Mouse (Mus musculus): ENCODE results near the gene Mllt6. TPM values are rescaled to one million over a fixed set of nuclear protein-coding genes. Genes with fewer than 3 reads are reported as not detected.

Mllt6 gene
- polyA plus RNA-seq, 1 experiment from 2014 or later: 1.8 TPM

DNA sequence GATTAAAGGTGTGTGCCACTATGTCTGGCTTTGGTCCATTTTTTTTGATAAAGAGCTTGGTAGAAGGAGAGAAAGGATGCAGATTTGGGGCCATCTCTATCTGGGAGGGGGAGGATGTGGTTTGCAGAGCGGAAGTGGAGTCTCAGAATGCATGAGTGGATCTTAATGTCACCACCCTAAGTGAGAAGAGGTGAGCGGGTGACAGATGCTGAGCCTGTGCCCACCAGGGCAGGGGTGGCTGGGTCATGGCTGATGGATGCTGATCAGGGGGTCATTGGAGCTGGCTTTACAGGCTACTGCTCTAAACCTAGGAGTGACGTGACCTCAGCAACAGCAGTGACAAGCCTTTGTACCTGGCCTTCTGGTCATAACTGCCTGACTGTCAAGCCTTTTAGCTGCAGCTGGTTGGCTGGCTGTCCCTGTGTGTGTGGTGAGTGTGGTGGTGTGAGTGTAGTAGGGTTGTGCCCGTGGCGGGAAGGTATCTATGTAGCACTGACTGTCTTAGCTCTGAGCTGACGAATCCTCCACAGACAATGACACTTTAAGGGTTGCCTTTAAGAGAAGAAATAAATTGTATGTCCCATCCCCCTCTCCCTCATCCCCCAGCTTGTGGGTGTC lies 21.0 kb downstream of the Mllt6 start:
- peaks cover 36% of the 10 kb centered on the region for H3K4me1 ChIP-seq (replicated peaks)
- no peak overlapping the region for H3K4me2 ChIP-seq
- WGBS: 86% methylated on average over 6 of the region's 6 CpGs
- H3K4me3 ChIP-seq: no peak overlapping the region
- no peak overlapping the region for H3K9ac ChIP-seq
- H3K27ac ChIP-seq (ENCODE audit: poor library complexity, severe bottlenecking): no peak overlapping the region
- H3K9me3 ChIP-seq (replicated peaks): no peaks in the 10 kb centered on the region
- H3K27me3 ChIP-seq (replicated peaks): no peaks in the 10 kb centered on the region
- no peak for ATAC-seq (ENCODE audit: insufficient number of reproducible peaks, low FRiP score)
- peaks cover 52% of the 10 kb centered on the region for H3K36me3 ChIP-seq

DNA sequence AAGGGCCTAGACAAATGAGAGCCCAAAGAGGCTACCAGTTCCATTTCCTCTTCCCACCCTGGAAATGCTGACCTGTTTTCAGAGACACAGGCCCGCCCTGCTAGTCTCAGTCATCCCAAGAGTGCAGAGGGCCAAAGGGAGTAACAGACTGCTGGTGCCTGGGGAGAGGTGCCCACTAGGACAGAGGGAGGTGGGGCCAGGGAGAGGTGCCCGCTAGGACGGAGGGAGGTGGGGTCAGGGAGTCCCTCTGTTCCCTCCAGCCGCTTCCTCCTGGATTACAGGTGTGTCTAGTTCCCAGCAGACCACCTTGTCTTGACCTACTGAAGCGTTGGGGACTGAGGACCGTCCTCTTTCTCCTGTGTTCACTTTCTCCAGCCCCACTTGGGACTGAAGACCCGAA lies 21.6 kb downstream of the Mllt6 start:
- Histone ChIP-seq H3K4me3 (no peak overlapping the region), H3K27me3 (replicated peaks) (no peaks in the 10 kb centered on the region), H3K36me3 (peaks cover 52% of the 10 kb centered on the region), H3K4me2 (0 out of 2 replicates have a peak overlapping the region, but pooled peaks have one; percentile 81), H3K4me1 (replicated peaks) (peaks cover 36% of the 10 kb centered on the region), H3K27ac (ENCODE audit: poor library complexity, severe bottlenecking) (peak overlapping the region; percentile 55; the same call in 1 of the 2 replicates), H3K9ac (no peak overlapping the region), H3K9me3 (replicated peaks) (no peaks in the 10 kb centered on the region)
- no peak for ATAC-seq (ENCODE audit: insufficient number of reproducible peaks, low FRiP score)
- 42% methylated on average over 7 of the region's 7 CpGs for WGBS

GRCm38 (mm10) chr11:97685613-97686321 lies 22.6 kb downstream of the Mllt6 start, which contains the start of gene Cisd3:
Gene Cisd3, plus strand, starts transcription at chr11:97685826.
- Histone ChIP-seq H3K27me3 (replicated peaks) (no peaks in the 10 kb centered on the region), H3K9ac (peak within 1 kb of the TSS; percentile 64), H3K4me1 (replicated peaks) (peaks cover 32% of the 10 kb centered on the region), H3K36me3 (peaks cover 53% of the 10 kb centered on the region), H3K27ac (ENCODE audit: poor library complexity, severe bottlenecking) (peak within 1 kb of the TSS; percentile 55), H3K4me3 (peak within 1 kb of the TSS; percentile 39), H3K4me2 (peak within 1 kb of the TSS; percentile 81), H3K9me3 (replicated peaks) (no peaks in the 10 kb centered on the region)
- WGBS: under 1% methylated on average over 43 of the region's 43 CpGs
- ATAC-seq (ENCODE audit: insufficient number of reproducible peaks, low FRiP score): peak; percentile 90

DNA sequence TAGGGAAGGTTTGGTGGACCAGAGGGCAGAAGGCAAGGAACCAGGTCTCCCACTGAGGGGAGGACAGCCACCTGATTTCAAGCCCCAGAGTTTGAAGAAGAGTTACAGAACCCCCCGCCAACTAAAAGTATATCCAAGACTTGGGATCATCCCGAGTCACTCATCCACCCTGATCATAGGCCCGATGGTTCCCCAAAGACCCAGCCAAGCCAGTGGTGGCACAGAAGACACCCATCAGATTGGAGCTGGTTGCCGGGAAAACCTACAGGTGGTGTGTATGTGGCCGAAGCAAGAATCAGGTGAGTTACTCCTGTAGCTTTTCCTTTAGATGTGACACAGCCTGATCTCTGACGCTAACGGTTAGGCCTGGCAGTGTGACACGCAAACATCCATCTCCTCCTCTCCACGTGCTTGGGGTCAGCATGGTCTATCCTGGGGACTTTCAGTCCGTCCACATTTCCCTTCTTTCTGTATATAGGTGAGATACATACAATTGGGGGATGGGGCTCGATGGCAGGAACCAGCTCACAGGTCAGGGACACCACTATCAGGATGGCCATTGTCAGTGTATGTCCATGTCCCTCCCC lies 23.2 kb downstream of the Mllt6 start:
- Histone ChIP-seq H3K27ac (ENCODE audit: poor library complexity, severe bottlenecking) (no peak overlapping the region; the same call in 1 of the 2 replicates), H3K9me3 (replicated peaks) (no peaks in the 10 kb centered on the region), H3K4me2 (peak overlapping the region; percentile 81), H3K9ac (peak overlapping the region; percentile 64), H3K36me3 (peaks cover 54% of the 10 kb centered on the region), H3K4me1 (replicated peaks) (peaks cover 32% of the 10 kb centered on the region), H3K27me3 (replicated peaks) (no peaks in the 10 kb centered on the region), H3K4me3 (peak overlapping the region; percentile 39)
- ATAC-seq (ENCODE audit: insufficient number of reproducible peaks, low FRiP score): no peak
- 65% methylated on average over 11 of the region's 11 CpGs for WGBS

- H3K9ac ChIP-seq: peak overlapping the region; percentile 64
- no peaks in the 10 kb centered on the region for H3K9me3 ChIP-seq (replicated peaks)
- H3K36me3 ChIP-seq: peaks cover 54% of the 10 kb centered on the region
- no peaks in the 10 kb centered on the region for H3K27me3 ChIP-seq (replicated peaks)
- no peak overlapping the region for H3K27ac ChIP-seq (ENCODE audit: poor library complexity, severe bottlenecking)
- H3K4me3 ChIP-seq: 0 out of 2 replicates have a peak overlapping the region, but pooled peaks have one; percentile 39
- ATAC-seq (ENCODE audit: insufficient number of reproducible peaks, low FRiP score): no peak
- H3K4me1 ChIP-seq (replicated peaks): peaks cover 30% of the 10 kb centered on the region
- H3K4me2 ChIP-seq: peak overlapping the region; percentile 81; the same call in 1 of the 2 replicates
- WGBS: 89% methylated on average over 3 of the region's 3 CpGs
Observed at GRCm38 (mm10) chr11:97687061-97687460, 23.8 kb downstream of the Mllt6 start.

DNA sequence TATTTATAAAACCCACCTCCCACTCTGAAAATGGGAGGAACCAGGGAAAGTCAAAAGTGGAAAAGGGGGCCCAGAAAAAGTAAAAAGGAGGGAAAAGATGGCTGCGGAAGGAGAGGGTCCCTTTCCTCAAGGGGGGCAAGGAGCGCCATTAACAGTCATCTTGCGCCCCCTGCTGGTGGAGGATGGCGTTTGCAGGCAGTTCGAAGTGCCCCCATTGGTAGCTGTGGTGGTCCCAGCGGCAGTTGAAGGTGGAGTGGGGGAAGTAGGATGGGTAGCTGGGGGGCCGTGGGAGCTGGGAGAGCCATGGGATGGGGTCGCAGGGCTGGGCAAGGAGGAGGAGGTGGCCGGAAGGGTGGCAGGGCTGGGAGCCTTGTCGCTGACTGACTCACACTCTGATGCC lies 26.6 kb downstream of the Mllt6 start:
- H3K9ac ChIP-seq: no peak overlapping the region
- peaks cover 33% of the 10 kb centered on the region for H3K4me1 ChIP-seq (replicated peaks)
- H3K4me3 ChIP-seq: no peak overlapping the region
- H3K27ac ChIP-seq (ENCODE audit: poor library complexity, severe bottlenecking): no peak overlapping the region
- H3K4me2 ChIP-seq: no peak overlapping the region
- ATAC-seq (ENCODE audit: insufficient number of reproducible peaks, low FRiP score): no peak
- H3K36me3 ChIP-seq: peaks cover 58% of the 10 kb centered on the region
- no peaks in the 10 kb centered on the region for H3K27me3 ChIP-seq (replicated peaks)
- WGBS: 32% methylated on average over 10 of the region's 10 CpGs
- no peaks in the 10 kb centered on the region for H3K9me3 ChIP-seq (replicated peaks)

DNA sequence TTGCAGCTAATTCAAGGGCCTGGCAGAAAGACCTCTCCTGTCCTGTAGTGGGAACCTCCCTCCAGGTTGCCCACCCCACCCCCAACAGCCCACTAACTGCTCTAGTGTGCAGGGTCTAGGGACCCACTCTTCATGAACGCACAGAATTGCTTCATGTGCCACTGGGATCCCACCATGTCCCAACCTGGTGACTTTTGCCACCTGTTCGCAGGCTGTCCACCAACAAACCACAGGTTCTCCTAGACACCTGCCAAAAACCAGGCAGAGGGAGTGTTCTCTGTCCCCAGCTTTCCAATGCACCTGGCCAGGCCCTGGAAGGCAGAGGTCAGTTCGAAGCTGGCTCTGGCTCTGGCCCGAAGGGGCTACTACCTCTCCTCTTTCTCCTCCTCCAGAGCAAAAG lies 31.2 kb downstream of the Mllt6 start:
- no peak overlapping the region for H3K4me2 ChIP-seq
- peaks cover 48% of the 10 kb centered on the region for H3K4me1 ChIP-seq (replicated peaks)
- H3K27me3 ChIP-seq (replicated peaks): no peaks in the 10 kb centered on the region
- no peaks in the 10 kb centered on the region for H3K9me3 ChIP-seq (replicated peaks)
- H3K27ac ChIP-seq (ENCODE audit: poor library complexity, severe bottlenecking): no peak overlapping the region
- WGBS: 90% methylated on average over 4 of the region's 4 CpGs
- H3K9ac ChIP-seq: 0 out of 2 replicates have a peak overlapping the region, but pooled peaks have one; percentile 29
- H3K4me3 ChIP-seq: no peak overlapping the region
- ATAC-seq (ENCODE audit: insufficient number of reproducible peaks, low FRiP score): no peak
- peaks cover 39% of the 10 kb centered on the region for H3K36me3 ChIP-seq

GRCm38 (mm10) chr11:97694921-97695711 lies 31.9 kb downstream of the Mllt6 start:
- 67% methylated on average over 17 of the region's 17 CpGs for WGBS
- H3K4me3 ChIP-seq: no peak overlapping the region

GRCm38 (mm10) chr11:97695712-97696401 lies 32.6 kb downstream of the Mllt6 start:
- 0 out of 2 replicates have a peak overlapping the region, but pooled peaks have one; percentile 38 for H3K9ac ChIP-seq
- no peak for ATAC-seq (ENCODE audit: insufficient number of reproducible peaks, low FRiP score)

More at GRCm38 (mm10) chr11:97694921-97695711, 31.9 kb downstream of the Mllt6 start:
- no peaks in the 10 kb centered on the region for H3K9me3 ChIP-seq (replicated peaks)
- ATAC-seq (ENCODE audit: insufficient number of reproducible peaks, low FRiP score): no peak
- peak overlapping the region; percentile 23 for H3K27ac ChIP-seq (ENCODE audit: poor library complexity, severe bottlenecking)
- peak overlapping the region; percentile 29; the same call in 1 of the 2 replicates for H3K4me2 ChIP-seq
- peaks cover 48% of the 10 kb centered on the region for H3K4me1 ChIP-seq (replicated peaks)
- peak overlapping the region; percentile 29; the same call in 1 of the 2 replicates for H3K9ac ChIP-seq
- H3K36me3 ChIP-seq: peaks cover 34% of the 10 kb centered on the region
- no peaks in the 10 kb centered on the region for H3K27me3 ChIP-seq (replicated peaks)

GRCm38 (mm10) chr11:97696669-97697068 lies 33.5 kb downstream of the Mllt6 start:
- ATAC-seq (ENCODE audit: insufficient number of reproducible peaks, low FRiP score): no peak
- no peak overlapping the region for H3K27ac ChIP-seq (ENCODE audit: poor library complexity, severe bottlenecking)
- WGBS: 81% methylated on average over 8 of the region's 8 CpGs
- peaks cover 19% of the 10 kb centered on the region for H3K36me3 ChIP-seq
- no peaks in the 10 kb centered on the region for H3K9me3 ChIP-seq (replicated peaks)
- H3K4me1 ChIP-seq (replicated peaks): peaks cover 57% of the 10 kb centered on the region
- no peak overlapping the region for H3K4me2 ChIP-seq
- H3K9ac ChIP-seq: no peak overlapping the region
- H3K4me3 ChIP-seq: no peak overlapping the region
- H3K27me3 ChIP-seq (replicated peaks): no peaks in the 10 kb centered on the region

More at GRCm38 (mm10) chr11:97695712-97696401, 32.6 kb downstream of the Mllt6 start:
- Histone ChIP-seq H3K4me2 (peak overlapping the region; percentile 29), H3K4me1 (replicated peaks) (peaks cover 49% of the 10 kb centered on the region), H3K9me3 (replicated peaks) (no peaks in the 10 kb centered on the region), H3K27ac (ENCODE audit: poor library complexity, severe bottlenecking) (peak overlapping the region; percentile 23; the same call in 1 of the 2 replicates), H3K36me3 (peaks cover 27% of the 10 kb centered on the region), H3K27me3 (replicated peaks) (no peaks in the 10 kb centered on the region), H3K4me3 (no peak overlapping the region)
- WGBS: 61% methylated on average over 9 of the region's 9 CpGs
